Mouse (Mus musculus): ENCODE results near the gene 4930451I11Rik. TPM values are rescaled to one million over a fixed set of nuclear protein-coding genes. Genes with fewer than 3 reads are reported as not detected.
A peak's percentile ranks its signal among the peaks of the same experiment; 100 is the strongest.

4930451I11Rik gene
- total RNA-seq, 2 experiments from 2014 or later, result not detected

DNA sequence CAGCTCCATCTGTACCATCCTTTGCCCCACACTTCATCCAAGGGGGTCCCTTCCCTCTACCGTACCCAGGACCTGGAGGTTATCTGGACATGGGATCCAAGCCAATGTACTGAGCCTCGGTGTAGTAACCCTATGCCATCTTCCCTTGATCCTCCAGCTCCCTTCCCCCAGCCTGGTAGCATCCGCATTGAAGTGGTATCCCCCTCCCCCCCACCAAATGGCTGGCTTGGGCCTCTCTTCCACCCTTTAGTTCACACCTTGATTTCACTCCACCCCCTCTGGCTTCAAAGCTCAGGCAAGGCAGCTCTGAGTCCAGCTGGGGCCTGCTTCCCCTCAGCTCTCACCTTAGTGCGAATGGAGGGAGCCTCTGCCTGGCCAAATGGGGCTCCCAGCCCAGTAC lies 46.4 kb downstream of the 4930451I11Rik start:
- intact Hi-C loops (cut with DNase I), result no loop called here
- DNase-seq, result no peak

DNA sequence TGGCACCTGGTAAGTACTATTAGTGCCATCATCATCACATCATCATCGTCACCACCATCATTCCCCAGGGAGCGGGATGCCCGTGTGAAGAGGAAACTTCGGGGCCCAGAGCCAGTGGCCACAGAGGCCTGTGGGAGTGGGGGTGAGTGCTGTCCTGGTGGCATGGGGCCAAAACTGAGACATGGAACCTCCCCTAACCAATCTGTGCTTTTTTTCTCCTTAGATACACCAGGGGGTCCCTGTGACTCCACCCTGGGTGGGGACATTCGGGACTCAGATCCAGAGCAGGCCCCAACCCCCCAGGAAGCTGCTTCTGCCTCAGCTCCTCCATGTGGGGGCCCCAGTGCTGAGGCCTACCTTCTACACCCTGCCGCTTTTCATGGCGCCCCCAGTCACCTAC lies 47.0 kb downstream of the 4930451I11Rik start:
- no peak for DNase-seq
- intact Hi-C loops (cut with DNase I), result no loop called here

DNA sequence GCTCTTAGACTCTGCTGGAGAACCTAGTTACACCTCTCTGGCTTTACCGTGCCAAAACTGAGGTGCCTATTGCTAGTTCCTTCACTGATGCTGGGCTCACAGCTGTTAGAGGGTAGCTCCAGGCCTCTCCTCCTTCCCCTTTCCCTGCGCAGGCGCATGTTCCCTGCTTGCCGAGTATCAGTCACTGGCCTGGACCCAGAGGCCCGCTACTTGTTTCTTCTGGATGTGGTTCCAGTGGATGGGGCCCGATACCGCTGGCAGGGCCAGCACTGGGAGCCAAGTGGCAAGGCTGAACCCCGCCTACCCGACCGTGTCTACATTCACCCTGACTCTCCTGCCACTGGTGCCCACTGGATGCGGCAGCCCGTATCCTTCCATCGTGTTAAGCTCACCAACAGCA lies 48.7 kb downstream of the 4930451I11Rik start:
- intact Hi-C loops (cut with DNase I), result no loop called here
- DNase-seq, result no peak

DNA sequence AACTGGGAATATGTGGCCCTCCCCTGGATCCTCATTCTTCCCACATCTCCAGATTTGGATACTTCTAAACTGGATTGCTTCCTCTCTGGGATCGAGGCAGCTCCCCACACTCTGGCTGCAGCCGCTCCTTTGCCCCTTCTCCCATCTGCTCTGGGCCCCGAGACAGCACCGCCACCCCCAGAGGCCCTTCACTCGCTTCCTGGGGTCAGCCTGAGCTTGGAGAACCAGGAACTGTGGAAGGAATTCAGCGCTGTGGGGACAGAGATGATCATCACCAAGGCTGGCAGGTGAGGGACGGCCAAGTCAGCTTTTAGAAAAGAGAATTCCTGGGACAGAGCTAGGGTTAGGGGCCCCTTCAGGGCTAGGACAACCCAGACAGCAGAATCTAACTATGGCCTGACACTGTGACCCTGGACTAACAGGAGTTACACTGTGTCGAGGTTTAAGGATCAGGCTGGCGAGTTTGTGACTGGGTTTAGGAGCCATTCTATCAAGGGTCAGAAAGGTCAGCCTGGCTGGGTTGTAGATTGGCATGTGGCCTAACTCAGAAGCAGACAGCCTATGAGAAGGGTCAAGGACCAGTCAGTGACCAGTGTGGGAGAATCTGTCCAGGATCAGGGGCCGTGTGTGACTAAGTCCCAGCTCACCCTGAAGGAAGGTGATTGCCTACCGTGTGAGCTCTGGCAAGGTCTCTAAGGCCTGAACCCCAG lies 49.6 kb downstream of the 4930451I11Rik start:
- DNase-seq, result no peak
- intact Hi-C loops (cut with DNase I), result no loop called here

DNA sequence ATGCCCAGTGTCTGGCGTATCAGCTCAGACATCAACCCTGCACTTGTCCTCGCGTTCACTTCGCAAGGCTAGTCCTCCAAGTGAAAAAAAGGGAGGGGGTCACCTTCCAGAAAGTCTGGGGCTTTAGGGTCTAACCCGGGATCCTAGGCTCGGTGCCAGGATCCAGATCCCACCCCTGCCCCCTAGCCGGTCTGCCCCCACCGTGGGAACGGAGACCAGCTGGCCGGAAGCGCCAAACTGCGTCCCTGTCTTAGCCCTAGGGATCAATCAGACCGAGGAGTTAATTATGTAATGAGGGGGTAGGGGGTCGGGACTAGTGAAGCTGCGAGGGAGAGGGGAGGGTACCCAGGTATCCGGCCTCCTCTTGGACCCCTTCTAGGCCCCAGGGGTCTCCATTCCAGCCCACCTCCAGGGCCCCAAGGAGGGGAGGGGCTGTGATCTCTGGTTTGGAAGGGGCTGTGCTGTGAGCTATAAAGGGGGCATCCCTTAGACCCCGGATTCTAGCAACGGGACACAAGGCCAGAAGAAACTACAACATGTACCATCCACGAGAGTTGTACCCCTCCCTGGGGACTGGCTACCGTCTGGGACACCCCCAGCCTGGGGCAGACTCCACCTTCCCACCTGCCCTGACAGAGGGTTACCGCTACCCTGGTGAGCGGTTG lies 50.3 kb downstream of the 4930451I11Rik start, which contains the start of gene Tbx6:
Gene Tbx6 (plus strand): TSS at position 513 of the 665 bp plus-strand sequence.
- intact Hi-C loops (cut with DNase I), result no loop called here
- DNase-seq, result peak in 1 of 2 experiments; percentile 49

Other genes with a start within 250 kb of the 4930451I11Rik start
- under 1 TPM; 0.69 to 0.81 TPM for gene Apobr, start 246.7 kb downstream of the 4930451I11Rik start, total RNA-seq (2021)
- 10 to 100 TPM; 14.7 to 16.6 TPM for gene Cln3, start 245.8 kb downstream of the 4930451I11Rik start, total RNA-seq (2021)
- gene Il27, start 236.7 kb downstream of the 4930451I11Rik start, total RNA-seq (2021), result not detected
- gene Nupr1, start 200.8 kb downstream of the 4930451I11Rik start, total RNA-seq (2021), result 10 to 100 TPM in 1 of 2 experiments, 1 to 10 TPM in 1; 7.2 to 10.5 TPM
- gene Sgf29, start 182.3 kb downstream of the 4930451I11Rik start, total RNA-seq (2021), result 10 to 100 TPM; 26.0 to 32.0 TPM
- gene Sult1a1, start 155.2 kb downstream of the 4930451I11Rik start, total RNA-seq (2021), result 10 to 100 TPM; 12.0 to 32.5 TPM
- gene Bola2, start 136.2 kb downstream of the 4930451I11Rik start, total RNA-seq (2021), result 10 to 100 TPM; 50.7 to 59.8 TPM
- gene Slx1b, start 135.9 kb downstream of the 4930451I11Rik start, total RNA-seq (2021), result 1 to 10 TPM; 6.1 to 8.0 TPM
- 10 to 100 TPM; 12.7 to 14.6 TPM for gene Coro1a, start 123.9 kb downstream of the 4930451I11Rik start, total RNA-seq (2021)
- gene Mapk3, start 72.0 kb downstream of the 4930451I11Rik start, total RNA-seq (2021), result 100 to 1,000 TPM in 1 of 2 experiments, 10 to 100 TPM in 1; 97.7 to 103 TPM
- 1 to 10 TPM; 3.6 to 4.6 TPM for gene Gdpd3, start 65.3 kb downstream of the 4930451I11Rik start, total RNA-seq (2021)
- gene Ypel3, start 54.7 kb downstream of the 4930451I11Rik start, total RNA-seq (2021), result 10 to 100 TPM; 61.9 to 71.7 TPM
- under 1 TPM; 0.29 to 0.35 TPM for gene Tbx6, start 50.2 kb downstream of the 4930451I11Rik start, total RNA-seq (2021)
- gene Ppp4c, start 39.1 kb downstream of the 4930451I11Rik start, total RNA-seq (2021), result 10 to 100 TPM; 53.2 to 58.2 TPM
- 10 to 100 TPM; 10.1 to 11.0 TPM for gene Fam57b, start 34.0 kb downstream of the 4930451I11Rik start, total RNA-seq (2021)
- gene Doc2a, start 15.8 kb upstream of the 4930451I11Rik start, total RNA-seq (2021), result not detected
- gene Hirip3, start 30.3 kb upstream of the 4930451I11Rik start, total RNA-seq (2021), result 10 to 100 TPM; 10.3 to 13.8 TPM
- 10 to 100 TPM; 23.8 to 30.0 TPM for gene Ino80e, start 30.7 kb upstream of the 4930451I11Rik start, total RNA-seq (2021)
- gene Taok2, start 53.1 kb upstream of the 4930451I11Rik start, total RNA-seq (2021), result 10 to 100 TPM; 65.6 to 65.7 TPM
- gene Tmem219, start 91.3 kb upstream of the 4930451I11Rik start, total RNA-seq (2021), result 10 to 100 TPM; 16.3 to 17.6 TPM
- gene Kctd13, start 97.2 kb upstream of the 4930451I11Rik start, total RNA-seq (2021), result 1 to 10 TPM; 7.7 to 9.7 TPM
- gene Asphd1, start 117.9 kb upstream of the 4930451I11Rik start, total RNA-seq (2021), result not detected
- 10 to 100 TPM; 23.3 to 30.4 TPM for gene Sez6l2, start 118.9 kb upstream of the 4930451I11Rik start, total RNA-seq (2021)
- gene Cdipt, start 144.3 kb upstream of the 4930451I11Rik start, total RNA-seq (2021), result 10 to 100 TPM; 73.8 to 82.0 TPM
- gene Cdiptos, start 144.5 kb upstream of the 4930451I11Rik start, total RNA-seq (2021), result under 1 TPM; 0.47 to 0.84 TPM
- 10 to 100 TPM; 45.3 to 50.1 TPM for gene Mvp, start 183.0 kb upstream of the 4930451I11Rik start, total RNA-seq (2021)
- not detected for gene Pagr1b, start 184.8 kb upstream of the 4930451I11Rik start, total RNA-seq (2021)
- 10 to 100 TPM in 1 of 2 experiments, 1 to 10 TPM in 1; 6.4 to 19.6 TPM for gene Pagr1a, start 185.7 kb upstream of the 4930451I11Rik start, total RNA-seq (2021)
- gene Gm42742, start 189.5 kb upstream of the 4930451I11Rik start, total RNA-seq (2021), result 10 to 100 TPM; 19.0 to 27.2 TPM
- 1 to 10 TPM; 1.0 to 2.3 TPM for gene Prrt2, start 189.6 kb upstream of the 4930451I11Rik start, total RNA-seq (2021)
- 100 to 1,000 TPM; 106 to 113 TPM for gene Maz, start 195.4 kb upstream of the 4930451I11Rik start, total RNA-seq (2021)
- 10 to 100 TPM; 15.3 to 17.6 TPM for gene Kif22, start 210.8 kb upstream of the 4930451I11Rik start, total RNA-seq (2021)